Comparison of ENCODE assay signal across 8 mouse cellular contexts in the genomic region with DNA sequence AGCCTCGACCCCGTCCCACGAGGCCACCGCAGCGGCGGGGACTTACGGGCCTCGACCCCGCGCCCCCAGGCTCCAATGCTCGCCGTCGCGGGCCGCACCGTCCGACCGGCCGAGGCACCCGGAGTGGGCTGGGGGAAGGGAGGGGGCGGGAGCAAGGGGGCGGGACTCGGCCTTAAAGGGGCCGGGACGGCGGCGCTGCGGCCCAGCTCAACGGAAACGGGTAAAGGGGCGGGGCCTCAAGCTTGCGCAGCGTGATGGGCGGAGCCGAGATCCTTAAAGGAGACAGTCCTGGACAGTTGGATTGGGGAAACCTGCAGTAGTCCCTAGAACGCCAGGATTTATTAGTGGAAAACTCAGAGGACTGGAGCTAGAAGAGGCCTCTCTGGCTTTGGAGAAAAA. TPM values are rescaled to one million over a fixed set of nuclear protein-coding genes. Genes with fewer than 3 reads are reported as not detected.
A peak's percentile ranks its signal among the peaks of the same experiment; 100 is the strongest.
DNase-seq lines count a peak whose midpoint lies in the region; ATAC-seq and TF ChIP-seq lines count a peak whose summit lies in the region.

A gene (minus strand): TSS at position 141 of the 399 bp plus-strand sequence.

- TF ChIP-seq POLR2A in CH12.LX (IDR thresholded peaks at IDR 0.05; ENCODE audit: low read depth, low read length): peak; percentile 56
- TF ChIP-seq POLR2A in testis, adult 2 months (IDR thresholded peaks at IDR 0.05; ENCODE audit: control insufficient read depth, low read depth, low read length): peak; percentile 41

- no peak within 1 kb of the TSS for H3K27ac ChIP-seq in CH12.LX (ENCODE audit: insufficient read depth, low read depth)
- H3K27ac ChIP-seq in forebrain, embryonic 12.5 days: peak within 1 kb of the TSS; percentile 78
- H3K27ac ChIP-seq in heart, postnatal 0 days (ENCODE audit: low read depth): peak within 1 kb of the TSS; percentile 91
- peak within 1 kb of the TSS; percentile 87 for H3K27ac ChIP-seq in liver, embryonic 16.5 days (ENCODE audit: low read length)
- H3K27ac ChIP-seq in neural tube, embryonic 13.5 days (replicated peaks): peak within 1 kb of the TSS; percentile 84
- peak within 1 kb of the TSS; percentile 98 for H3K27ac ChIP-seq in testis, adult 2 months (ENCODE audit: control insufficient read depth, insufficient read depth, low read depth, low read length)

- peaks cover 5 to 29% of the 10 kb centered on the region in 2 experiments for H3K36me3 ChIP-seq in CH12.LX (replicated peaks in 1 of 2; ENCODE audit: control insufficient read depth in 1 of 2, insufficient read depth in 1 of 2, low read length in 1 of 2)
- peaks cover 19% of the 10 kb centered on the region for H3K36me3 ChIP-seq in forebrain, embryonic 12.5 days (replicated peaks)
- peaks cover 7% of the 10 kb centered on the region; the same call in 1 of the 2 replicates for H3K36me3 ChIP-seq in heart, postnatal 0 days (replicated peaks; ENCODE audit: control insufficient read depth, insufficient read depth, low read length)
- no peaks in the 10 kb centered on the region for H3K36me3 ChIP-seq in liver, embryonic 16.5 days (ENCODE audit: control insufficient read depth, insufficient read depth)
- peaks cover 23% of the 10 kb centered on the region for H3K36me3 ChIP-seq in neural tube, embryonic 13.5 days
- peaks cover 2% of the 10 kb centered on the region for H3K36me3 ChIP-seq in testis, adult 2 months (ENCODE audit: control insufficient read depth, insufficient read depth, low read length)

- H3K9ac ChIP-seq in CH12.LX (ENCODE audit: insufficient read depth, low read depth): peak within 1 kb of the TSS; percentile 84
- H3K9ac ChIP-seq in forebrain, embryonic 12.5 days: peak within 1 kb of the TSS; percentile 83
- H3K9ac ChIP-seq in heart, postnatal 0 days (replicated peaks; ENCODE audit: low read depth, low read length): peak within 1 kb of the TSS; percentile 84
- peak within 1 kb of the TSS; percentile 94 for H3K9ac ChIP-seq in liver, embryonic 16.5 days (ENCODE audit: low read depth, low read length)
- H3K9ac ChIP-seq in neural tube, embryonic 13.5 days: peak within 1 kb of the TSS; percentile 93

- in situ Hi-C loops in CH12.LX (cut with MboI; ENCODE audit: low pct_ligation_motif_present, low pct_unique_long_range_greater_than_20kb, low sequenced_read_pairs): no loop called here

- peak; percentile 96 for ATAC-seq in forebrain, embryonic 12.5 days (ENCODE audit: low FRiP score)
- peak; percentile 98 for ATAC-seq in heart, postnatal 0 days (ENCODE audit: insufficient read depth, low read depth)
- peak; percentile 92 for ATAC-seq in liver, embryonic 16.5 days (ENCODE audit: low read depth)
- ATAC-seq in neural tube, embryonic 13.5 days (ENCODE audit: low read depth): peak; percentile 96

- no peaks in the 10 kb centered on the region for H3K9me3 ChIP-seq in CH12.LX (replicated peaks; ENCODE audit: low read length)
- no peaks in the 10 kb centered on the region for H3K9me3 ChIP-seq in forebrain, embryonic 12.5 days
- H3K9me3 ChIP-seq in heart, postnatal 0 days (replicated peaks; ENCODE audit: control insufficient read depth, low read length): no peaks in the 10 kb centered on the region
- no peaks in the 10 kb centered on the region for H3K9me3 ChIP-seq in liver, embryonic 16.5 days (replicated peaks; ENCODE audit: control insufficient read depth, low read length)
- no peaks in the 10 kb centered on the region for H3K9me3 ChIP-seq in neural tube, embryonic 13.5 days

- DNase-seq in CH12.LX (ENCODE audit: extremely low read depth): peak; percentile 91
- peak; percentile 91 for DNase-seq in c-Kit-positive CD71-positive TER-119-negative erythroid progenitor cells, embryonic 14.5 days (ENCODE audit: low read depth)
- peak; percentile 98 for DNase-seq in heart, postnatal 0 days (ENCODE audit: low spot score)
- DNase-seq in kidney, postnatal 4 days: peak; percentile 98

- H3K4me2 ChIP-seq in CH12.LX (ENCODE audit: insufficient read depth, low read depth, poor library complexity, severe bottlenecking): peak within 1 kb of the TSS; percentile 60
- peak within 1 kb of the TSS; percentile 70 for H3K4me2 ChIP-seq in forebrain, embryonic 12.5 days
- H3K4me2 ChIP-seq in heart, postnatal 0 days (ENCODE audit: low read depth, low read length): peak within 1 kb of the TSS; percentile 68
- H3K4me2 ChIP-seq in liver, embryonic 16.5 days (ENCODE audit: low read depth, low read length): peak within 1 kb of the TSS; percentile 93
- peak within 1 kb of the TSS; percentile 79 for H3K4me2 ChIP-seq in neural tube, embryonic 13.5 days

- under 1% methylated on average over 33 of the region's 36 CpGs for WGBS in forebrain, embryonic 12.5 days
- 0% methylated on average over 33 of the region's 36 CpGs for WGBS in heart, postnatal 0 days
- WGBS in liver, embryonic 16.5 days (ENCODE audit: insufficient replicate concordance): under 1% methylated on average over 36 of the region's 36 CpGs
- WGBS in neural tube, embryonic 13.5 days: under 1% methylated on average over 34 of the region's 36 CpGs

- dilution Hi-C loops in CH12.LX (cut with MboI; ENCODE audit: extremely low pct_ligation_motif_present, extremely low pct_unique_long_range_greater_than_20kb, low sequenced_read_pairs): no loop called here

- TF ChIP-seq EP300 in CH12.LX (IDR thresholded peaks at IDR 0.05; ENCODE audit: low read length): no peak
- no peak for TF ChIP-seq EP300 in heart, postnatal 0 days (IDR thresholded peaks at IDR 0.05; ENCODE audit: low read depth)

- 0 out of 2 replicates have a peak, but pooled peaks cover 2% of the 10 kb centered on the region for H3K79me2 ChIP-seq in CH12.LX (replicated peaks; ENCODE audit: control insufficient read depth, extremely low read depth, insufficient read depth, poor library complexity, severe bottlenecking)

- H3K27me3 ChIP-seq in CH12.LX (replicated peaks): no peaks in the 10 kb centered on the region
- H3K27me3 ChIP-seq in forebrain, embryonic 12.5 days: no peaks in the 10 kb centered on the region
- H3K27me3 ChIP-seq in heart, postnatal 0 days (ENCODE audit: control insufficient read depth, insufficient read depth, low read length): no peaks in the 10 kb centered on the region
- no peaks in the 10 kb centered on the region for H3K27me3 ChIP-seq in liver, embryonic 16.5 days (ENCODE audit: control insufficient read depth, insufficient read depth, low read depth, low read length)
- H3K27me3 ChIP-seq in neural tube, embryonic 13.5 days: no peaks in the 10 kb centered on the region
- H3K27me3 ChIP-seq in testis, adult 2 months (ENCODE audit: control insufficient read depth, insufficient read depth, low read length): no peaks in the 10 kb centered on the region

- TF ChIP-seq CTCF in CH12.LX (conservative IDR thresholded peaks at IDR 0.05 in 1 of 2, IDR thresholded peaks at IDR 0.05 in 1 of 2; ENCODE audit: low read depth in 2 of 2, low read length in 2 of 2): no peak
- no peak for TF ChIP-seq CTCF in heart, postnatal 0 days (IDR thresholded peaks at IDR 0.05; ENCODE audit: low read depth)
- TF ChIP-seq CTCF in testis, adult 2 months (IDR thresholded peaks at IDR 0.05; ENCODE audit: control insufficient read depth, insufficient read depth, insufficient replicate concordance, low read depth, low read length): no peak

- peaks cover 0 to 20% of the 10 kb centered on the region in 2 experiments; a peak in 2 of 4 replicates for H3K4me1 ChIP-seq in CH12.LX (ENCODE audit: control insufficient read depth in 1 of 2, insufficient read depth in 2 of 2)
- H3K4me1 ChIP-seq in forebrain, embryonic 12.5 days: peaks cover 16% of the 10 kb centered on the region
- H3K4me1 ChIP-seq in heart, postnatal 0 days (ENCODE audit: control insufficient read depth, insufficient read depth): no peaks in the 10 kb centered on the region
- peaks cover 21% of the 10 kb centered on the region for H3K4me1 ChIP-seq in liver, embryonic 16.5 days (ENCODE audit: control insufficient read depth, low read depth, low read length)
- H3K4me1 ChIP-seq in neural tube, embryonic 13.5 days (replicated peaks): peaks cover 31% of the 10 kb centered on the region
- peaks cover 2% of the 10 kb centered on the region for H3K4me1 ChIP-seq in testis, adult 2 months (ENCODE audit: control insufficient read depth, insufficient read depth, low read length)

- TF ChIP-seq RAD21 in CH12.LX (IDR thresholded peaks at IDR 0.05; ENCODE audit: low read depth, low read length): no peak

- H3K4me3 ChIP-seq in CH12.LX (replicated peaks in 1 of 3; ENCODE audit: low read depth in 2 of 3, low read length in 2 of 3, poor library complexity in 1 of 3): peak within 1 kb of the TSS; percentile 81 to 87 (median 83)
- peak within 1 kb of the TSS; percentile 93 for H3K4me3 ChIP-seq in forebrain, embryonic 12.5 days (replicated peaks)
- peak within 1 kb of the TSS; percentile 94 for H3K4me3 ChIP-seq in heart, postnatal 0 days (ENCODE audit: low read depth, low read length)
- H3K4me3 ChIP-seq in liver, embryonic 16.5 days (ENCODE audit: low read depth, low read length): peak within 1 kb of the TSS; percentile 93
- peak within 1 kb of the TSS; percentile 93 for H3K4me3 ChIP-seq in neural tube, embryonic 13.5 days
- H3K4me3 ChIP-seq in testis, adult 2 months (ENCODE audit: control insufficient read depth, low read depth, low read length): peak within 1 kb of the TSS; percentile 94

TF ChIP-seq in CH12.LX, 34 proteins besides CTCF, POLR2A, EP300 and RAD21 (continues in another document):
- TF ChIP-seq UBTF (IDR thresholded peaks at IDR 0.05; ENCODE audit: low read depth, low read length): no peak
- peak; percentile 70 for TF ChIP-seq POLR2AphosphoS2 (IDR thresholded peaks at IDR 0.05; ENCODE audit: low read depth, low read length)
- peak; percentile 66 for TF ChIP-seq HCFC1 (IDR thresholded peaks at IDR 0.05; ENCODE audit: low read depth, low read length)
- peak; percentile 74; the same call in 1 of the 2 replicates for TF ChIP-seq SIN3A (IDR thresholded peaks at IDR 0.05; ENCODE audit: low read length)
- peak; percentile 51; the same call in 1 of the 2 replicates for TF ChIP-seq NELFE (IDR thresholded peaks at IDR 0.05; ENCODE audit: low read depth, low read length)
- no peak for TF ChIP-seq USF2 (conservative IDR thresholded peaks at IDR 0.05; ENCODE audit: low read depth, low read length)
- no peak for TF ChIP-seq ZNF384 (IDR thresholded peaks at IDR 0.05; ENCODE audit: low read depth, low read length)
- TF ChIP-seq ZKSCAN1 (IDR thresholded peaks at IDR 0.05; ENCODE audit: borderline replicate concordance, low read depth, low read length): no peak

RNA-seq across cellular contexts. Expression of the gene that starts here (rescaled TPM):
- 27.5 and 29.2 TPM in 2 replicates for total RNA-seq in CH12.LX (2012; rRNA removed)
- total RNA-seq in CH12.LX (2014; rRNA removed): 24.6 and 29.9 TPM in 2 replicates
- 21.2 and 22.1 TPM in 2 replicates for polyA plus RNA-seq in CH12.LX (2012; ENCODE audit: insufficient read length, low read depth)
- polyA plus RNA-seq in forebrain, embryonic 12.5 days (2016; fragmentation: Nextera tagmentation; extraction: Ambion mirVana): 65.9 and 66.0 TPM in 2 replicates
- 42.9 and 47.7 TPM in 2 replicates for total RNA-seq in heart, postnatal 0 days (2014; rRNA removed; ENCODE audit: low replicate concordance)
- 20.8 and 21.4 TPM in 2 replicates for polyA plus RNA-seq in heart, postnatal 0 days (2015; fragmentation: Nextera tagmentation; extraction: Ambion mirVana)
- polyA plus RNA-seq in liver, embryonic 16.5 days (2015; fragmentation: Nextera tagmentation; extraction: Ambion mirVana): 27.1 and 28.2 TPM in 2 replicates
- 66.9 and 67.6 TPM in 2 replicates for polyA plus RNA-seq in neural tube, embryonic 13.5 days (2015; fragmentation: Nextera tagmentation; extraction: Ambion mirVana)
- 32.9 and 33.2 TPM in 2 replicates for polyA plus RNA-seq in testis, adult 2 months (2012; rRNA removed)
